Mouse (Mus musculus) regulatory T cell (primary cell): ENCODE data around the gene Gpn2.

Experiments used
- in situ Hi-C: fragments of 300-600 bp; cut with MboI, MseI; formaldehyde crosslinking; loops from one replicate; pipeline ENCODE4 v1.15.1; 2025; ENCODE audit warnings: high pct_unique_total_duplicates

Gpn2 gene

GRCm38 (mm10) chr4:133592570-133592969 is 8.4 kb downstream of the Gpn2 start:
- in situ Hi-C loops = loop anchor here (5.0 to 10.0 kb wide), 2 partner anchors 52 to 235 kb away; no protein-coding TSS in a partner anchor

DNA sequence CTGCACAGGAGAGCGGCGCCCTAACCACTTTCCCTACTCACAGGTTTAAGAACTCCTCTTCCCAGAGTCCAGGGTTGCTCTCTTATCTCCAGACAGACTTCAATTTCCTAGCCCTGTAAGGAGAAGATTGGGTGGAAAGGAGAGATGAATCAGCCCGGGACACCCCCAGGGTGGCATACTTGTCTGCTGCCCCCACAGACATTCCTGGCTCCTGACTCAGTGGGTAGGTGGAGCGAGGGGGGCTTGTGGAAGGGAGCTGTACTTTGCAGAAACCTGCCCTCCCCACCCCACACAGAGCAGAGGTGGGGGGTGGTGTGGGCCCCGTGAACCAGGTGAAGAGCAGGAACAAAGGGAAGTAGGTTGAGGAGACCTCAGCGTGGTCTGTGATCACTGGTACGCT is 11.4 kb downstream of the Gpn2 start:
- in situ Hi-C loops = loop anchor here (10.0 kb wide), 1 partner anchor 49 kb away; no protein-coding TSS in a partner anchor

- in situ Hi-C loops = loop anchor here (10.0 kb wide), 1 partner anchor 49 kb away; no protein-coding TSS in a partner anchor
These were observed 11.9 kb downstream of the Gpn2 start for GRCm38 (mm10) chr4:133596084-133596483.

DNA sequence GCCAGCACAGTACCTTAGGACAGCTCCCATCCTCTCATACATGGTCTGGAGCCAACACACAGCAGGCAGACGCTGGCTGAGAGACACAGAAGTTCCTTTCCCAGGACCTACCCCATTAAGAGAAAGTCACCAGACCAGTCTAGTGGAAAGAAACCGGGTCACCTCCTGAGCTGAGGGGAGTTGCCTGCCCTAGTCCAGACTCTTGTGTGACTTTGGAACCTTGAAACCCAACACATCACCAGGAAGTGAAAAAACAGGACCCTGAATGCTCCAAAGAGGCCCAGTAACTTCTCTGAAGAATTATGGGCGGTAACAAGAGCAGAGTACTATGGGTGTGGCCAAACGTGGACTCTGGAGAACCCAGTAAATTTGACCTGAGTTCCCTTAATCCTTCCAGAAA is 14.5 kb downstream of the Gpn2 start:
- in situ Hi-C loops = loop anchor here (10.0 kb wide), 1 partner anchor 46 kb away; no protein-coding TSS in a partner anchor

DNA sequence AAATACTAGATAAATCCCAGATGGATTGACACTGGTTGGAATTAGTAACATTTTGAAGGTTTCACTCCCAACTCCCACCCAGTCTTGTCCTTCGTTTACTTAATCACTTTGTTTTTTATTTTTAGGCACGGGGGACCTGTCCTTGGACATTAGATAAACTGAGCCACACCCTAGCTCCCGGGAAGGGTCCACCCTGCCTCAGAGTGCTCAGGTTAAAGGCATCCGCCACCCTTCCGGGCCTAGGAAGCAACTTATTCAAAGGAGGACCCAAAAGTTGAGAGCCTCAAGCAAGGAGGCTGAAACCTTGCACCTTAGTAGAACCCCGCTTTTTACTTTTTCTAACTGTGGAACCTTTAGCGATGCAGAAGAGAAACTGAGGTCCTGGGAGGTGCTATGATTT is 15.0 kb downstream of the Gpn2 start:
- in situ Hi-C loops = loop anchor here (10.0 kb wide), 1 partner anchor 46 kb away; no protein-coding TSS in a partner anchor

GRCm38 (mm10) chr4:133599571-133600073 is 15.5 kb downstream of the Gpn2 start:
- in situ Hi-C loops = loop anchor here (10.0 kb wide), 1 partner anchor 45 kb away; no protein-coding TSS in a partner anchor

DNA sequence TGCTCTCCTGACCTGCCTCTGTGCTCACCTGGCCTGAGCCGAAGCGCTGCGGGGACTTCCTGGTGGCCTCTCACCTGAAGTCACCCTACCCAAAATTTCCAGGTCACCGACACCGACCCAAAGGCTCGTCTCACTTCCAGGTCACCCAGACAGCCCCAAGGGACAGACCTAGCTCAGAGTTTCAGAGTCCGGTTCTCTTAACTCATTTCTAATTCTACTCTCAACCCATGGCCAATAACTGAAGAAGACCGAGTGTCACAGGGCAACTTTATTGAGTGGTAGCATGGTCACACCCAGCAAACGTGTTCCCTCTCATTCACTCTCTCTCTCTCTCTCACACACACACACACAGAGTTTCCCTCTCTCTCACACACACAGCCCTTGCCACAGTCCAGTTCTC is 16.1 kb downstream of the Gpn2 start:
- in situ Hi-C loops = no loop called here

DNA sequence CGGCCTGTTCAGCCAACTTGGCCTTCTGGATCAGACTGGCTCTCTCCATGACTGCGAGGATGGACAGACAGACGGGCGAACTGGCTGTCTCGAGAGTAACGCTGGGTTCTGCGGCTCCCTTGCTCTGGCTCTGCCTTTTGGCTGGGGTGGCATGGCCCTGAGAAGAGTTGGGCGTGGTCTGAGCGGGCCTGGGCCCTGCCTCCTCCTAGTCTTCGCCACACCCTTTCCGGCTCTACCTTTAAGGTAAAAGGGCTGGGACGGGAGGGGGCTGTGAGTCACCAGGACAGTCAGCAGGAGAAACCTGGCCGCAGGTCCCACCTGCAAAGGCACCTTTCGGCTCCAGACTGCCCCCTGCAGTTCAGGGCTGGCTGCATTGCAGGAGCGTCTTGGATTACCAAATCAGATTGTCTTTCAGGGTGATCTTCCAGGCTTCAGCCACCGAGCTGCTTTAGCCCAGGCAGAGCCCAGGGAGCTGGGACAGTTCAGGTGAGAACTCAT is 17.6 kb downstream of the Gpn2 start, which contains the start of gene Sfn:
Gene Sfn (minus strand): TSS at position 448 of the 498 bp plus-strand sequence.
- in situ Hi-C loops = no loop called here

DNA sequence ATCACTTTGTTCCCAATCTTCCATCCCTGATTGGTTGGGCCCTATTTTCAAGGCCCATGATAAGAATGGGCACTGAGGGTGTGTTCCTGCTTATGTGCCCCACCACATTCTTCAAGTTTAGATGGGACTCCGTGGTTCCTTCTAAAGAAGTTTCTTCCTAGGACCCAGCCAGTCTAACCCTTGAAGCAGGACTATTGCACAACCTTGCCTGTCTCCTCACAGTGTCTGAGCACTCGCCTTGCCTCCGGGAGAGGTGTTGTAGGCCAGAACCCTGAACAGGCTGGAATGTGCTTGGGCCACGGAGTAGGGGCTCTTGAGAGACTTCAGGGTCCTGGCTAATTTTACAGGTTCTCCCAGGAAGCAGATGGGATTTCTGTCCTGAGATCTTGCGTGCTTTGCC is 18.9 kb downstream of the Gpn2 start:
- in situ Hi-C loops = no loop called here

- in situ Hi-C loops = no loop called here
These were observed 20.0 kb downstream of the Gpn2 start for GRCm38 (mm10) chr4:133604175-133604574.

- in situ Hi-C loops = no loop called here
These were observed 20.7 kb downstream of the Gpn2 start for GRCm38 (mm10) chr4:133604856-133605255.

GRCm38 (mm10) chr4:133605330-133605729 is 21.2 kb downstream of the Gpn2 start:
- in situ Hi-C loops = no loop called here

- in situ Hi-C loops = no loop called here
These were observed 23.1 kb downstream of the Gpn2 start for GRCm38 (mm10) chr4:133607284-133607683.

GRCm38 (mm10) chr4:133609719-133610118 is 25.6 kb downstream of the Gpn2 start:
- in situ Hi-C loops = no loop called here

DNA sequence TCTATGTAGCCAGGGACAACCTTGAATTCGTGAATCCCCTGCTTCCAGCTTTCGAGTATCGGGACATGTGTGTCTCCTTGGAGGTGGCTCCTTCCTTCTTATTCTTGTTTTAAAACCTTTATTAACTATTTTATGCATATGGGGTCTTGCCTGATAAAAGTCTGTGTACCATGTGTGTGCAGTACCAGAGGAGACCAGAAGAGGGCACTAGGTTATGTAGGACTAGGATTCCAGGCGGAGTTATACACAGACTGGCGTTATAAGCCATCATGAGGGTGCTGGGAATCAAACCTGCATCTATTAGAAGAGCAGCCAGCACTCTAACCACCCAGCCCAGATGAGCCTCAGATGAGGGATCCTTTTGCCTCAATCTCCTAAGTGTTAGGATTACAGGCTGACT is 27.7 kb downstream of the Gpn2 start:
- in situ Hi-C loops = no loop called here

DNA sequence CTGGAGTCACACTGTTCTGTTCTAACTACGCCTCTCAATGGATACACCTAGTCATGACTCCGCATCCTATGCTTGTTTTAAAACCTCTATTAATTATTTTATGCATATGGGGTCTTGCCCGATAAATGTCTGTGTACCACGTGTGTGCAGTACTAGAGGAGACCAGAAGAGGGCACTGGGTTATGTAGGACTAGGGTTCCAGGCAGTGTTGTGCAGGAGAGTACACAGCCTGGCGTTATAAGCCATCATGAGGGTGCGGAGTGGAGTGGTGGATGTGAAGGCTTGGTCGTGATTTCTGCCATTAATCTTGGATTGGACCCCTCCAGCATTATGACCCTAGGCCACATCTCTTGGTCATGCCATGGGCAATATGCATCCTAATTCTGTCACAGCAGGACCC is 28.3 kb downstream of the Gpn2 start:
- in situ Hi-C loops = no loop called here

DNA sequence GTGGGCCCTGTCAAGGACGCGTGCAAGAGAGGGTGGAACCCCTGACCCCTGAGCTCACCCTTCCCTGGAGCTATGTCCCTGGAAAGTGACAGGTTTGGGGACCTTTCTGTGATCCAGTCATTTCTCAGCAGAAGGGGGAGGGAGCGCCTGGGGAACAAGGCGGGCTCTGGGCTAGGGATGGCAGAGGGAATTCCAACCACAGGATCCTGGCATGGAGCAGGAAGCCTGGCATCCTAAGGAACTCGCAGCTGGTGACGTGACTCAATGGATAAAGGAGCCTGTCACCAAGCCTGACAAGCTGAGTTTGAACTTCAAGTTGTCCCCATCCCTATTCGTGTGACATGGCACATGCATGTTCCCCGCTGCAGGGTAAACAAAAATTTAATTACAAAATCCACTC is 28.9 kb downstream of the Gpn2 start:
- in situ Hi-C loops = no loop called here

DNA sequence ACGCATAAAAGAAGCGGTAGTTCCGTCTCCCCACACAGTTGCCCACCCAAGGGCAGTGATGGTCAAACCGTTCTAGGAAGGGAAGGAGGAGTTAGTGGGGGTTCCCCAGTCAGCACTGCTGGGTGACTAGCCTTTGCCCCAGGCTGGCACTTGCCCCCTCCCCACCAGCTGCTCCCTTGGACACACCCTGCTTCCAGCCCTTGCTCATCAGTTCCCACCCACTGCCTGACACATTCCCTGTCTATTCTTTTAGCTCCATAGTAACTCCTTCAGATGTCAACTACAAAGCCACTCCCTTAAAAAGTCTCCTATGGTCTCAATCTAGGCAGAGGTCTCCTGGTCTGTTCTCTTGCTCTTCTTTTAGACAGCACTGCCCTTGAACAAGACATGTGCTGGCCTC is 29.7 kb downstream of the Gpn2 start:
- in situ Hi-C loops = no loop called here

DNA sequence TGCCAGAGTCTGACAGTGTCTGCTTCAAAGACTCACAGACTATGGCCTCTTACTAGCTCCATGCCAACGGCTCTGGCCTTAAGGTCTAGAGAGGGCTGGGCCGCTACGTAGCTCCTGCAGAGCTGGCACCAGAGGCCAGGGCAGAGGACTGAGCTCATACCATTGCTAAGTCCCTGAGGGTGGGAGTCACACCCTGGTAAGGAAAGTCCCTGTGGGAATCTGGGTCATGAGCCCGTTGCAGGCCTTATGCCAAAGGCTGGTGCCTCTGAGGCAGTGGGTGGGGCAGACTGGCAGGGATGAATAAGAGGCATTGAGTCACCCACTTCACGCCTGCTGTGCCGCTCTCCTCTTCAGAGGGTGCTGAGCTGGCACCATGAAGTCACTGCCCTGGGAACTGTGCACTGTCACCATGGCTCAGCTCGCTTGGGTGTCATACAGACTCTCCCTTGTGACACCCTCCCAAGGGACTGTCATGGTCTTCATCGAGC is 30.2 kb downstream of the Gpn2 start:
- in situ Hi-C loops = no loop called here

- in situ Hi-C loops = no loop called here
These were observed 31.3 kb downstream of the Gpn2 start for GRCm38 (mm10) chr4:133615416-133615815.

DNA sequence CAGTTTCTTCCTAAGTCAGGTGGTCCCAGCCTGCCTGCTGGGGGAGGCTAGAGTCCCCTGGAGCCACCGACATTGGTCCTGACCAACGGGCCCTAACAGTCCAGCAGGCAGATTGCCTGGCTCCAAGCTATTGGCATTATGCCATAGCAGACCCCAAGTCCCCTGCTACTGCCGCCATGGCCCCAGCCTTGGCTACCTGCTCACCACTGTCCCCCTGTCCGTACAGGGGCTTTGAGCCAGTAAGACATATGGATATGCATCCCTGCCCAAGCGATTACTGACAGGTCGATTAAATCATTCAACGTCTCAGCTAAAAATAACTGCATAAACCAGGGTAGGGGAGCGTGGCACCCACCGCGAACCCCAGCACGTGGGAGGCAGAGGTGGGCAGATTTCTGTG is 33.8 kb downstream of the Gpn2 start:
- in situ Hi-C loops = no loop called here

GRCm38 (mm10) chr4:133619473-133620136 is 35.4 kb downstream of the Gpn2 start:
- in situ Hi-C loops = loop anchor here (10.0 kb wide), 1 partner anchor 505 kb away; the partner anchor contains the start of gene Sh3bgrl3

- in situ Hi-C loops = loop anchor here (10.0 kb wide), 1 partner anchor 504 kb away; the partner anchor contains the start of gene Sh3bgrl3
These were observed 36.5 kb downstream of the Gpn2 start for GRCm38 (mm10) chr4:133620668-133621067.
